Mouse (Mus musculus) embryonic facial prominence, embryonic 14.5 days (tissue): ENCODE results near the gene Ruvbl1. TPM values are rescaled to one million over a fixed set of nuclear protein-coding genes. Genes with fewer than 3 reads are reported as not detected.

Experiments
- ATAC-seq: fragments of 200-750 bp; cut with Nextera tagmentation; 2 replicates; pipeline ENCODE4 v1.8.0; 2017; ENCODE audit warnings: low read depth, moderate number of reproducible peaks, moderate TSS enrichment
- DNase-seq: peaks from one replicate; pipeline ENCODE4 v3.0.0-alpha.2; 2015; ENCODE audit warnings: low spot score
- H3K27ac ChIP-seq: fragments of 300-500 bp; sonication (generic); replicated peaks from 2 replicates; pipeline ENCODE4 v1.5.1; 2014; ENCODE audit warnings: low read depth, mild to moderate bottlenecking, low read length, moderate library complexity
- H3K27me3 ChIP-seq: fragments of 300-500 bp; sonication (generic); replicated peaks from 2 replicates; pipeline ENCODE4 v1.6.1; 2014; ENCODE audit warnings: low read length; ENCODE audit not compliant: control insufficient read depth, insufficient read depth
- H3K36me3 ChIP-seq: fragments of 300-500 bp; sonication (generic); 2 replicates; pipeline ENCODE4 v1.6.1; 2014; ENCODE audit warnings: low read length, mixed read lengths; ENCODE audit not compliant: control insufficient read depth, insufficient read depth
- H3K4me1 ChIP-seq: fragments of 300-500 bp; sonication (generic); 2 replicates; pipeline ENCODE4 v1.6.1; 2014; ENCODE audit warnings: antibody characterized with exemption, low read length; ENCODE audit not compliant: control insufficient read depth, insufficient read depth
- H3K4me2 ChIP-seq: fragments of 300-500 bp; sonication (generic); 2 replicates; pipeline ENCODE4 v1.6.1; 2014; ENCODE audit warnings: low read depth, mild to moderate bottlenecking, low read length, moderate library complexity, mixed read lengths
- H3K4me3 ChIP-seq: fragments of 300-500 bp; sonication (generic); 2 replicates; pipeline ENCODE4 v1.5.1; 2014; ENCODE audit warnings: low read depth, mild to moderate bottlenecking, low read length
- H3K9ac ChIP-seq: fragments of 300-500 bp; sonication (generic); 2 replicates; pipeline ENCODE4 v1.6.1; 2014; ENCODE audit warnings: low read depth, mild to moderate bottlenecking, low read length, moderate library complexity, mixed read lengths
- H3K9me3 ChIP-seq: fragments of 300-500 bp; sonication (generic); 2 replicates; pipeline ENCODE4 v1.6.1; 2016; ENCODE audit warnings: low read length; ENCODE audit not compliant: control insufficient read depth
- WGBS: fragments of 180-500 bp; shearing (Covaris S2); extraction: QIAGEN DNeasy Blood & Tissue Kit; methylation state at CpG from one replicate; pipeline ENCODE4 v1.1.7; 2014; 5-methylcytosine and 5-hydroxymethylcytosine counted together
- polyA plus RNA-seq: library from polyadenylated mRNA; unstranded; fragments of >200 nt; fragmentation: Nextera tagmentation; extraction: Ambion mirVana; gene quantifications from 2 replicates; pipeline ENCODE4 v1.2.1, GENCODE M21; 2014

Ruvbl1 gene
- polyA plus RNA-seq, 1 experiment from 2014 or later, result 118 TPM

DNA sequence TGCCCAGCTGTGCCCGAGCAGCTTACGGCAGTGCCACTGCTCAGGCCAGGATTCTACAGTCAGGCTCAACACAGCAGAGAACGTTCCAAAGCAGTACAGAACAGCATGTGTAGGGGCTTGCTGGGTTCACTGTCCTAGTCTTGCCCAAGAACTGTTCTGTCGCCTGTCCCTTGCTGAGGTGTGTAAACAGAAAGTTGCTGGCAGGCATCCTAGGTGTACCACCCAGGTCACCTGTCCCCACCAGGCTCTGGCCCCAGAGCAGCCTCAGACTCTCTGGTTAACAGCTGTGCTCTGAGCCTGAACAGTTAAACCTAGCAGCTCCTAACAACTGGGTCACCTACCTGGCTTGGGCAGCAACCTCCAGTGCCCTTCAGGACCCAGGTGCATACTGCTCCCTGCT, 37.8 kb downstream of the Ruvbl1 start:
- H3K4me1 ChIP-seq, result 0 out of 2 replicates have a peak, but pooled peaks cover 2% of the 10 kb centered on the region
- no peak for ATAC-seq
- no peaks in the 10 kb centered on the region for H3K27me3 ChIP-seq
- no peak overlapping the region for H3K4me3 ChIP-seq
- no peak overlapping the region for H3K4me2 ChIP-seq
- no peak overlapping the region for H3K9ac ChIP-seq
- 83% methylated on average over 4 of the region's 4 CpGs for WGBS
- peaks cover 73% of the 10 kb centered on the region for H3K36me3 ChIP-seq
- DNase-seq, result no peak
- H3K27ac ChIP-seq, result no peak overlapping the region
- no peaks in the 10 kb centered on the region for H3K9me3 ChIP-seq

DNA sequence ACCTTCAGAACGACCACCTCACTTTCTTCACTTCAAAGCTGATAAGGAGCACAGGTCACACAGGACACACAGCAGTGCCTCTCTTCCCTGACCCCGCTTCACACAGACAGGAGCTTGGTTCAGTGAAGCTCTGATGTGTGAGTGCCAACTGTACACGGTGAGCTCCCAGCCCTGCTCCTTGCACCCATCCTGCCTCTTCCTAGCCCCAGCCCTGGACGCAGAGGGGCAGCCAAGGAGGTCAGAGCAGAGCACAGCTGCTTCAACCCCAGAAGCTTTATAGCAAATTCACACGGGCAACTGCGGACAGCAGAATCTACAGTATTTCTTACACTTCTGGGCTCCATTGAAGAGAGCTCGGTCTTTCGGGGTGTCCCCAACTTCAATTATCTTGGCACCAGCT, 48.8 kb downstream of the Ruvbl1 start:
- Histone ChIP-seq H3K4me2 (no peak overlapping the region), H3K27ac (no peak overlapping the region), H3K4me3 (no peak overlapping the region), H3K36me3 (peaks cover 71% of the 10 kb centered on the region), H3K27me3 (no peaks in the 10 kb centered on the region), H3K4me1 (peaks cover 8% of the 10 kb centered on the region), H3K9me3 (no peaks in the 10 kb centered on the region), H3K9ac (no peak overlapping the region)
- no peak for ATAC-seq
- DNase-seq, result no peak
- 91% methylated on average over 8 of the region's 8 CpGs for WGBS

DNA sequence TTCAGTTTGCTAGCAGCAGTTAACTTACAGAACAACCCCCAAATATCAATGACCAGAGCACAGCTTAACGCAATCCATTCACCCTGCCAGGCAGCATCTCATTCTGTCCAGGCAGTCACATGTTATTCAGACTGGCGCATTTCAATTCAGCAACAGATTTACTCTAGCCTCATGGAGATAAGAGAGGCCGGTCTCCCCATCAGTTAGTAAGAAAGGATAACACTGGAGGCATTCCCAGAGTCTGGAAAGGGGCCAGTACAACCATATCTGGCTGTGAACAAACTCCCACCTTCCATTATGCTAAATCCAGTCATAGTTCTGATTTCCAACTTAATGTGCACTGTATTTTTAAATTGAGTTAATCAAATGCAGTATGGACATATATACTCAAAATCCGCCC, 49.3 kb downstream of the Ruvbl1 start:
- Histone ChIP-seq H3K9me3 (no peaks in the 10 kb centered on the region), H3K9ac (no peak overlapping the region), H3K36me3 (peaks cover 66% of the 10 kb centered on the region), H3K4me1 (peaks cover 11% of the 10 kb centered on the region), H3K4me2 (no peak overlapping the region), H3K27ac (no peak overlapping the region), H3K27me3 (no peaks in the 10 kb centered on the region), H3K4me3 (no peak overlapping the region)
- 85% methylated on average over 4 of the region's 4 CpGs for WGBS
- ATAC-seq (no peak), DNase-seq (no peak)

DNA sequence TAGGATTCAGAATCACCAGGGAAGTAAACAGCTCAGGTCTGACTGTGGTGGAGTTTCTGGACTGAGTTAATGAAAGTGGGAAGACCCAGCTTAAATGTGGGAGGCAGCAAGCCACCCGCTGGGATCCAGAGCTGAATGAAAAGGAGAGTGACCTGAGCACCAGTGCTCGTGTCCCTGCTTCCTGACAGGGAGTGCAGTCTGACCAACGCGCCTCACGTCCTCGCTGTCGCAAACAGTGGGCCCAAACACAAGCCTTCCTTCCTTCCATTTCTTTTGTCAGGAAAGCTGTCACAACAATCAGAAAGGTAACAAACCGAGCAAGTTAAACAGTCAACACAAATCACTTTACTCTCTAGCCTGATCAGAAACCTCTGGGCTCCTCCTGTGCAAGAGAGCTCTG, 50.8 kb downstream of the Ruvbl1 start:
- H3K4me3 ChIP-seq, result no peak overlapping the region
- peaks cover 52% of the 10 kb centered on the region for H3K36me3 ChIP-seq
- no peak overlapping the region for H3K27ac ChIP-seq
- H3K4me2 ChIP-seq, result no peak overlapping the region
- 90% methylated on average over 8 of the region's 8 CpGs for WGBS
- H3K27me3 ChIP-seq, result no peaks in the 10 kb centered on the region
- ATAC-seq (no peak), DNase-seq (no peak)
- H3K9me3 ChIP-seq, result no peaks in the 10 kb centered on the region
- no peak overlapping the region for H3K9ac ChIP-seq
- H3K4me1 ChIP-seq, result peaks cover 14% of the 10 kb centered on the region

DNA sequence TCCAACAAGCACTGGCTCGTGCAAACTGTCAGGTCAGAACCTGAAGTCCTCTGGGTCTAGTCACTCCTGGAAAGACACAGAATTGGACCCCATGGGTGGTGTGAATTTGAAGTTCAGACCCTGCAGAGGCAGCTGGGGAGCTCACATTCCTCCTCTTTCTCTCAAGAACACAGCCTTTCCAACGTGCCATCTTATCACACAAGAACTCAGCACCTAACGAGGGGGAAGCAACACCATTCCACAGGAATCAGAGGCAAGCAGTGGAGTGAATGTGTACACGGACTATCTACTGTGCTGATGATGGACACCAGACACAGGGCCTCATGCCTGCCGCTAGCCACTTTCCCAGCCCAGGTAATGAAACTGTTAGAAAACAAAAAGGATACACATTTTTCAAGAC, 51.5 kb downstream of the Ruvbl1 start:
- peaks cover 14% of the 10 kb centered on the region for H3K4me1 ChIP-seq
- whole genome bisulfite sequencing, result 64% methylated on average over 5 of the region's 5 CpGs
- DNase-seq, result no peak
- H3K9ac ChIP-seq, result peak overlapping the region; percentile 99
- no peaks in the 10 kb centered on the region for H3K9me3 ChIP-seq
- H3K36me3 ChIP-seq, result peaks cover 45% of the 10 kb centered on the region
- H3K27me3 ChIP-seq, result no peaks in the 10 kb centered on the region
- no peak overlapping the region for H3K27ac ChIP-seq
- no peak for ATAC-seq
- peak overlapping the region; percentile 98 for H3K4me3 ChIP-seq
- H3K4me2 ChIP-seq, result peak overlapping the region; percentile 89

DNA sequence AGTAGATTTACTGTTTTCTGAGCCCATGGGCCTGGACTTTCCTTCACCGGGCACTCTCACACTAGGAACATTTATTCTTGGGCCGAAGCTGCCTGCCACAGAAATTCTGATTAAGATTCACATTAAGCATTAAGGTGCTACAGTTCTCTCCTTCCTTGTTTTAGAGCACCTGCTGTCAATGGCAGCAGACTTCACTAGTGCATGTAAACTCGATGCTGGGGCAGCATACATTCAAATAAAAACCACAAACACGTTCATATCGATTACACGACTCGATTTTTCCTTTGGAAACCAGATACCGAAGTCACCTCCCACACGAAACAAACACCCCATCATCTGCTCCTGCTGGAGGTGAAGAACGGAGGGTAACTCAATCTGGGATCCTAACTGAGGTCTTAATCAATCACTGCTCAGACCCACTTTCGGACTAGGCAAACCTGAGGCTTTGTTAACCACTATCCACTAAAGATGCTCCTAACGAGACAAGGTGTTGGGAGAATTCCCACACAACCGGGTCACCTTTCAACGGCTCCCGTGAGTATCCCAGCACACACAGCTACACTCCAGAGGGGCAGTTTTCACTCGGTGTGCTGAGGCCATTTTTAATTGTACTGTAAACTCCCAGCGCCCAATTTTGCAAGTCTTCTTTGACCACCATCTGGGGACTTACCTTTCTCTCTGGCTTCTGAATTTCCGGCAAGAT, 52.6 kb downstream of the Ruvbl1 start:
- whole genome bisulfite sequencing, result 9% methylated on average over 18 of the region's 18 CpGs
- ATAC-seq (no peak), DNase-seq (peak; percentile 27)
- Histone ChIP-seq H3K4me2 (peak overlapping the region; percentile 89), H3K27me3 (no peaks in the 10 kb centered on the region), H3K9me3 (no peaks in the 10 kb centered on the region), H3K9ac (peak overlapping the region; percentile 99), H3K4me1 (peaks cover 14% of the 10 kb centered on the region), H3K36me3 (peaks cover 33% of the 10 kb centered on the region), H3K4me3 (peak overlapping the region; percentile 98), H3K27ac (peak overlapping the region; percentile 90)

DNA sequence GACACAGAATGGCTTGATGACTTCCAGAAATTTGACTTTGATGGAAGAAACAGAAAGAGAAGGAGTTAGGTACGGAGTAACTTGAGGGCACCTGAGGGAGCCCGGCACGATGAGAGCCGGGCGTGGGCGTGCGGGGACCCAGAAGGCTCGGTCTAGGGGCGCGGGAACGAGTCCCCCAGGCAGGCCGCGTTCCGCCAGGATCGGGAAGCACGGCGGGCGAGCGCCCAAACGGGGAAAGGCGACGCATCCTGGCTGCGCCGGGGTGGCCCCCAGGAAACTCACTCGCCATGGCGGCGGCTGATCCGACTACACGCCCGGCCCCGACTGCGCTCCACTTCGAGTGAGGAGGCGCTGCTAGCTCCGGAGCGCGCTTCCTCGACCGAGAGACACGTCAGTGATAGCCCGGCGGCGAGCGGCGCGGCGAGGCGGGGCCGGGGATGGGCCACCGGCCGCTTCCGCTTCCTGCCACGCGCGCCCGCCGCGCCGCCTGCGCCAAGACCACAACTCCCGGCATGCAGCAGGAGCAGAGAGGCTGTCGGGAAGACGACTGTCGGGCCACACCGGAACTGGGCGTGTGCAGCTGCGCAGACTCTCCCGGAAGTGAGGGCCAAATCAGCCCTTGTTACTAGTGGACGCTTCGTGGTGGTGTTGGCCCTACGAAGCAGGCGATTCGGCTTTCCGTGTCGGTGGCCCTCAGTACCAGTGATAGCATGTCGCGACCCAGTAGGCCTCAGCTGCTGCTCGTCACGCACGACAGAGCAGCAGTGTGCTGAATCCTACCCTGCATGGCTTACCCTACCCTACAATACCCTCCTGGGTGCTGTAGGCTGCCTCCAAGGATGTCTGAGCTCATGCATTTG, 53.4 kb downstream of the Ruvbl1 start, which contains the start of gene Sec61a1:
TSS of gene Sec61a1 (minus strand) at position 502 of the 860 bp plus-strand sequence.
- Histone ChIP-seq H3K4me2 (peak within 1 kb of the TSS; percentile 89), H3K4me3 (peak within 1 kb of the TSS; percentile 98), H3K4me1 (peaks cover 14% of the 10 kb centered on the region), H3K27me3 (no peaks in the 10 kb centered on the region), H3K9me3 (no peaks in the 10 kb centered on the region), H3K27ac (peak within 1 kb of the TSS; percentile 90), H3K36me3 (peaks cover 26% of the 10 kb centered on the region), H3K9ac (peak within 1 kb of the TSS; percentile 99)
- DNase-seq (peak; percentile 98), ATAC-seq (peak; percentile 98)
- 0% methylated on average over 35 of the region's 80 CpGs for WGBS

DNA sequence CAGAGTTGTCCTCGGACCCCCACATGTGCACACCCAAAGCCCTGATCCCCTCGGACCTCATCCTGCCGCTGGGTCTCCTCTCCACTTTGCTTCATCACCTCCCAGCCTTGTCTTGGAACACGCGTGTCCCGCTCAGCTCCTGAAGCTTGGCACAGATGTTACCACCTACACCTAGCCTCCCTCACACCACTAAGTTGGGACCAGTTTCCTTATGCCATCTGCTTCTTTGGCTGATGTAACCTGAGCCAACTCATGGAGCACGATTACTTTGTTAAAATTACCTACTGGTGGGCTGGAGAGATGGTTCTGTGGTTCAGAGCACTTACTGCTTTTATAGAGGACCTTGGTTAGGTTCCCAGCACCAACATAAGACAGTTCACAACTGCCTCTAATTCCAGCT, 56.6 kb downstream of the Ruvbl1 start:
- 79% methylated on average over 7 of the region's 7 CpGs for WGBS

More for the DNA sequence above, 56.6 kb downstream of the Ruvbl1 start:
- no peak overlapping the region for H3K9ac ChIP-seq
- H3K27me3 ChIP-seq, result no peaks in the 10 kb centered on the region
- peaks cover 10% of the 10 kb centered on the region for H3K4me1 ChIP-seq
- no peak overlapping the region for H3K4me3 ChIP-seq
- ATAC-seq (no peak), DNase-seq (no peak)
- H3K36me3 ChIP-seq, result no peaks in the 10 kb centered on the region
- no peak overlapping the region for H3K27ac ChIP-seq
- H3K9me3 ChIP-seq, result no peaks in the 10 kb centered on the region
- H3K4me2 ChIP-seq, result no peak overlapping the region
